Mouse (Mus musculus) layer of hippocampus, postnatal 36 days (tissue): ENCODE results near the gene Gas2l2. TPM values are rescaled to one million over a fixed set of nuclear protein-coding genes. Genes with fewer than 3 reads are reported as not detected.
A peak's percentile ranks its signal among the peaks of the same experiment; 100 is the strongest.

ENCODE experiments used
- DNase-seq, 2 experiments: peaks; one replicate each; pipeline ENCODE4 v3.0.0; 2022
- total RNA-seq, 2 experiments: library from RNA; stranded (reverse); gene quantifications; 2 replicates each; pipeline ENCODE4 v1.2.3; 2021

Gas2l2 gene
- total RNA-seq, 2 experiments from 2014 or later = 0.12 to 0.15 TPM

- peak in 1 of 2 experiments; percentile 77 for DNase-seq
These were observed 13.5 kb upstream of the Gas2l2 start for GRCm38 (mm10) chr11:83442596-83443267.

- no peak for DNase-seq
These were observed 12.0 kb upstream of the Gas2l2 start for GRCm38 (mm10) chr11:83441235-83441634.

DNA sequence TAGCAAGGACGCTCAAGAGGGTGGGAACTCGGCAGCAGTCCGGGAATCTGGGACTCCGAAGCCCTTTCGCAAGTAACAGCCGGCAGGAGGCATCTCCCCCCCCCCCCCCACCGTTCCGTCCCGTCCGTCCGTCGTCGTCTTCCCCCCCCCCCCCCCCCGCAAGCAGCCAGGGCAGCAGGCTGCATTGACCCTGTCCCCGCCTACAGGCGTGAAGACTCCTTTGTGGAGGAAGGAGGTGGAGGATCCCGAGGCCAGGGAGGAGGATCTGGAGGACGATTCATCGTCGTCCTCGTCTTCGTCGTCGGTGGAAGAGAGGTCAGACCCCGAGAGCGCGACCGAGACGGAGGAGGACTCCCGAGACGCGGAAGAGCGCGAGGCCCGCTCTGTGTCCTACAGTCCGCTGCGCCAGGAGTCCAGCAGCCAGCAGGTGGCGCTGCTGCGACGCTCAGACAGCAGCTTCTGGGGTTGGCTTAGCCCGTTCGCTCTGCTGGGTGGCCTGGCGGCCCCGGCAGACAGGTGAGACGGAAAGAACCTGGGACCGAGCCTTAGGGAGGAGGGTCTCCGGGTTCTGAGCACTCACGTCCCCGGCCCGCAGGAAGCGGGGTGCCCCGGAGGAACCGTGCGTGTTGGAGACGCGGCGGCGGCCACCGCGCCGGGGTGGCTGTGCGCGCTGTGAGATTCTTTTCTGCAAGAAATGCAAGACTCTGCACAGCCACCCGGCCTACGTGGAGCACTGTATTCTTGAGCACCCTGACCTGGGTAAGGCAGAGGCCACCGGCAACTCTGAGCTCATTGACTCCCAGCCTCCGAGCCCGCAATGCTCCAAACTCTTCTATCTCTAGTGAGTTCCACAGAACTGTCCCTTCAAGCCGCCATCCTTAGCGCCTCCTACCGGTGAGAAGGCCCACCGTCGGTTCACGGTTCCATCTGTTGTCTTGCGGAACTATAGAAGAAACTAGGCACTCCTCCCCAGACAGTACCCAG lies 11.1 kb upstream of the Gas2l2 start:
- DNase-seq = peak; percentile 83 to 86

DNA sequence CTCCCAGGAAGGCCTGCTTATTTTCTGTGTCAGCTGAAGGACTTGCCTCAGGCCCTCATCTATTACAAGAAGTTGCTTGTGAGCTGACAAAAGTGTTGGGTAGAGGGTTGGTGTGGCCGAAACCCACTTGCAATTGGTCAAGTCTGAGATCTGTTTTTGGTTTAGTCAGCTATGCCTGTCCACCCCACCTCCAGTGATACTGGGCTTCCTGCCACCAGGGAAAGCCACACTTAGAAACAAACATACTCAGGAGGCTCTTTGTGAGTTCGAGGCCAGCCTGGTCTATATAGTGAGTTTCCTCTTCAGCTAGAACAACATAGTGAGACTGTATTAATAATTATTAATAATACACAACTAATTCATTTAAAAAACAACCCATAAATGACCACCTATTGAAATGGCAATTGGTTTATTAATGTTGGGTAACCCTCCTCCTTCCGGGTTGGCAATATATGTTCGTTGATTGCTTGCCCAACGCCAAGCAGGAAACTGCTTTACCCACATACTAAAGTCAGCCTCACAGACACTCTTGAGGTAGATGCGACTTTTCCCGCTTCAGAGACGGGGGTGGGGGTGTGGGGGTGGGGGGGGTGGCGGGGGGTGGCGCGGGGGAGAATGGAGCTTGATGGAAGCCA lies 10.3 kb upstream of the Gas2l2 start:
- no peak for DNase-seq

DNA sequence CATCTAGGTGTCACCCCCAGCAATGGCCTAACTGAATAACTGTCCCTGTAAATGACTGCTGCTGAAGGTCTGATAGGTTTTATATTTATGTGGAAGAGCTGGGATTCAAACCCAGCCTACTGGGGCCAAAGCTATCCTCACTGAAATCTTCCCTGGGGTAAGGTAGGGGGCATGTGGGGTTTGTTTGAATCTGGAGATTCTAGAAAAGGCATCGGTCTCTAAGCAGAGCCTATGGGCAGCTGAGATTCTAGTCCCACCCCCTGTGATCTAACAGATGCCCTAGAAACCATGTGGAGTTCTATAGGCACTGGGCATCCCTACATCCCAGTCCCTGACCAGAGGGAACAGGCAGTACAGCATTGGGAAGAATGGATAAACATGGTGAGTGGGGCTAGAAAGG lies 8.1 kb upstream of the Gas2l2 start, which contains the start of gene 1700020L24Rik:
Gene 1700020L24Rik, plus strand, starts transcription at position 301 of the 400 bp plus-strand sequence.
- no peak for DNase-seq

GRCm38 (mm10) chr11:83432533-83432932 lies 3.3 kb upstream of the Gas2l2 start:
- DNase-seq = no peak

- DNase-seq = no peak
These were observed 2.3 kb downstream of the Gas2l2 start for GRCm38 (mm10) chr11:83426964-83427363.

GRCm38 (mm10) chr11:83424681-83425080 lies 4.6 kb downstream of the Gas2l2 start:
- peak; percentile 71 to 77 for DNase-seq

- DNase-seq = no peak
These were observed 8.0 kb downstream of the Gas2l2 start for GRCm38 (mm10) chr11:83421305-83421704.

DNA sequence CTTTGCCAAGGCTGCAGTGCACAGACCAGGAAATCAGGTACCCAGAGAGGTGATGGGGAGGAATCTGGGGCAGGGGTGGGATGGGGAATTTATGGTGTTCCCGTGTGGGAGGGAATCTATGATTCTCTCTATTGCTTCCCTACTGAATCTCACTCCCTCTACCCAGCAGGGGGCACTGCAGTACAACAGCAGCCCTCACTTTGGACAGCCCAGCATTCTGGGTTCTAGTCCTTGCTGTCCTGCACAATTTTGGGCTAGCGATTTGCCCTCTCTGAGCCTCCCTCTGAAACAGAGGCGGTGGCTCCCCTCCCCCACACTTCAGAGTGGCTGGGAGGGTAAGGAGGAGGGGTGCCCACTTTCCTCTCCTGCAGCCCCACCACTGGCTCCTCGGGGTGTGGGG lies 8.9 kb downstream of the Gas2l2 start:
- no peak for DNase-seq

DNA sequence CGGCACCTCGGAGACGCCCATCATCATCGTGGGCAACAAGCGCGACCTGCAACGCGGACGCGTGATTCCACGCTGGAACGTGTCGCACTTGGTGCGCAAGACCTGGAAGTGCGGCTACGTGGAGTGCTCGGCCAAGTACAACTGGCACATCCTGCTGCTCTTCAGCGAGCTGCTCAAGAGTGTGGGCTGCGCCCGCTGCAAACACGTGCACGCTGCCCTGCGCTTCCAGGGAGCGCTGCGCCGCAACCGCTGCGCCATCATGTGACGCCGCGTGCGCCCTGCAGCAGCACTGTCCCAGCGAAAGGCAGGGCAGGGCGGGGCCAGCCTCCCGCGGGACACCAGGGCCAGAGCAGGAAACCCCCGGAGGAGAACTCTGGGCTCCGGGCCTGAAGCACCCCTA lies 10.7 kb downstream of the Gas2l2 start:
- peak in 1 of 2 experiments; percentile 55 for DNase-seq

GRCm38 (mm10) chr11:83417708-83418107 lies 11.5 kb downstream of the Gas2l2 start:
- peak; percentile 49 to 56 for DNase-seq

GRCm38 (mm10) chr11:83417080-83417479 lies 12.2 kb downstream of the Gas2l2 start:
- no peak for DNase-seq

DNA sequence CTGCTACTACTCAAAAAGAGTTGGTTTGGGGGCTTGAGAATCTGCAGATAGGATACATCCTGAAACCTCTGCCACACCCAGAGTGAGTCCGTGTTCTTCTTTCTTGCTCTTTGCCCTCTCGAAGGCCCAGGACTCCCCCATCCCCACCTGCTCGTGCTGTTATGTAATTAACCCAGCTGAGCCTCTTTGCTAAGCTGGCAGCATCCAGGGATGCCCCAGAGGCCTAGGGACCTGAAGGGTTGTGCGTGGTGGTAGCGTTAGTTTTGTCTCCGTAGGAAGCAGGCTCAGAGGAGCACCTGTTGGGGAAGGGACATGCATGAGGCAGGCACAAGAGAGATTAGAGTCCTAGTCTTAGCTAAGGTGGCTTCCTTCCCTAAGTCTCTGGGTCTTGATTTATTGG lies 18.7 kb downstream of the Gas2l2 start:
- DNase-seq = no peak

- no peak for DNase-seq
These were observed 19.4 kb downstream of the Gas2l2 start for GRCm38 (mm10) chr11:83409792-83410291.

- DNase-seq = peak in 1 of 2 experiments; percentile 42
These were observed 20.0 kb downstream of the Gas2l2 start, which contains the start of gene Rasl10b for GRCm38 (mm10) chr11:83409087-83409754. Gene Rasl10b (plus strand): TSS chr11:83409137.

- DNase-seq = no peak
These were observed 21.0 kb downstream of the Gas2l2 start for GRCm38 (mm10) chr11:83408242-83408641.

- no peak for DNase-seq
These were observed 22.9 kb downstream of the Gas2l2 start for GRCm38 (mm10) chr11:83406391-83406790.

- no peak for DNase-seq
These were observed 25.5 kb downstream of the Gas2l2 start for GRCm38 (mm10) chr11:83403787-83404186.

GRCm38 (mm10) chr11:83398724-83399123 lies 30.5 kb downstream of the Gas2l2 start:
- DNase-seq = no peak

DNA sequence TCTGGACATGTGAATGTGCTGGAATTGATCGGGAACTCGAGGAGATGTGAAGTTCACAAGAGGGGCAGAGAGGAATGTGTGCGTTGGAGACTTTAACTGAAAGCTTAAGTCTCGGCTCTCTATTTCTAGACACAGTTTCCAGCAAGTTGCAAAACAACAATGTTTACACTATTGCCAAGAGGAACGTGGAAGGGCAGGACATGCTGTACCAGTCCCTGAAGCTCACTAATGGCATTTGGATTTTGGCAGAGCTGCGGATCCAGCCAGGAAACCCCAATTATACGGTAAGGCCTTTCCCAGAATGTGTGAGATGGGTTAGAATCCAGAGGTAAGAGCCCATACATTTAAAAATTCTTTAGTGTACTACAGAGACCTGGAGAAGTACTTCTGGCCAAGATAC lies 31.6 kb downstream of the Gas2l2 start:
- DNase-seq = no peak
